Mouse (Mus musculus) forebrain, embryonic 15.5 days (tissue): ENCODE data around the gene Rhbdf1. TPM values are rescaled to one million over a fixed set of nuclear protein-coding genes. Genes with fewer than 3 reads are reported as not detected.

ENCODE experiments used
- ATAC-seq: fragments of 200-750 bp; cut with Nextera tagmentation; replicated peaks from 2 replicates; pipeline ENCODE4 v1.8.0; 2017; ENCODE audit warnings: mild to moderate bottlenecking, moderate TSS enrichment, moderate library complexity
- H3K27ac ChIP-seq: fragments of 300-500 bp; sonication (generic); replicated peaks from 2 replicates; pipeline ENCODE4 v1.5.1; 2015; ENCODE audit warnings: mild to moderate bottlenecking, inconsistent platforms
- H3K27me3 ChIP-seq: fragments of 300-500 bp; sonication (generic); 2 replicates; pipeline ENCODE4 v1.6.1; 2015; ENCODE audit warnings: inconsistent platforms
- H3K36me3 ChIP-seq: fragments of 300-500 bp; sonication (generic); 2 replicates; pipeline ENCODE4 v1.6.1; 2015; ENCODE audit warnings: mild to moderate bottlenecking, inconsistent platforms
- H3K4me1 ChIP-seq: fragments of 300-500 bp; sonication (generic); 2 replicates; pipeline ENCODE4 v1.6.1; 2015; ENCODE audit warnings: inconsistent platforms
- H3K4me2 ChIP-seq: fragments of 300-500 bp; sonication (generic); replicated peaks from 2 replicates; pipeline ENCODE4 v1.6.1; 2015; ENCODE audit warnings: mild to moderate bottlenecking, inconsistent platforms
- H3K4me3 ChIP-seq: fragments of 300-500 bp; sonication (generic); 2 replicates; pipeline ENCODE4 v1.5.1; 2015; ENCODE audit warnings: mild to moderate bottlenecking, inconsistent platforms
- H3K9ac ChIP-seq: fragments of 300-500 bp; sonication (generic); replicated peaks from 2 replicates; pipeline ENCODE4 v1.6.1; 2015; ENCODE audit warnings: mild to moderate bottlenecking, inconsistent platforms
- H3K9me3 ChIP-seq: fragments of 300-500 bp; sonication (generic); 2 replicates; pipeline ENCODE4 v1.6.1; 2016; ENCODE audit warnings: inconsistent platforms
- WGBS: fragments of 180-500 bp; shearing (Covaris S2); methylation state at CpG from one replicate; pipeline ENCODE4 v1.1.7; 2015; ENCODE audit warnings: mixed read lengths; 5-methylcytosine and 5-hydroxymethylcytosine counted together
- polyA plus RNA-seq: library from polyadenylated mRNA; unstranded; fragments of >200 nt; fragmentation: Nextera tagmentation; extraction: Ambion mirVana; gene quantifications from 2 replicates; pipeline ENCODE4 v1.2.1, GENCODE M21; 2015

Gene Rhbdf1
- polyA plus RNA-seq, 1 experiment from 2014 or later: 16.7 TPM

DNA sequence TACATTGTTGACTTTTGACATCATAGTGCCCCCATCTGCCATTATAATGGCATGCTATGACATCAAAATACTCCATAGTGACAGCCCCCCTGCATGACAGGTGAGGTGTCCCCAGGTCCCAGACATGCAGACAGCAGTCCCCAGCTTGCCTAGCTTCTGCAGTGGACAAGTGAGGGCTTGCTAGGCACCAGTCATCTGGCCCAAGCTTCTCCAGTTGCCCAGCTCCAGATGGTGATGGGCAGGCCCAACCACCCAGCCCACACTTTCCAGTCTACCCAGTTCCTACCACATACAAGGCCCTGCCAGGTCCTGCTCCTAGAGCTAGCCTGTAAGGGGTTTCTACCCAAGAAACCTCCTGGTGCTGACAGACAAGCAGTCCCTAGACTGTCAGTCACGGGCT is 43.6 kb downstream of the Rhbdf1 start:
- H3K4me1 ChIP-seq: 0 out of 2 replicates have a peak, but pooled peaks cover 7% of the 10 kb centered on the region
- no peaks in the 10 kb centered on the region; the same call in 1 of the 2 replicates for H3K27me3 ChIP-seq
- H3K9me3 ChIP-seq: no peaks in the 10 kb centered on the region
- H3K27ac ChIP-seq: no peak overlapping the region
- H3K4me3 ChIP-seq: no peak overlapping the region
- WGBS: 78% methylated on average over 1 of the region's 1 CpGs
- ATAC-seq: no peak
- no peaks in the 10 kb centered on the region for H3K36me3 ChIP-seq
- H3K4me2 ChIP-seq: no peak overlapping the region
- no peak overlapping the region for H3K9ac ChIP-seq

DNA sequence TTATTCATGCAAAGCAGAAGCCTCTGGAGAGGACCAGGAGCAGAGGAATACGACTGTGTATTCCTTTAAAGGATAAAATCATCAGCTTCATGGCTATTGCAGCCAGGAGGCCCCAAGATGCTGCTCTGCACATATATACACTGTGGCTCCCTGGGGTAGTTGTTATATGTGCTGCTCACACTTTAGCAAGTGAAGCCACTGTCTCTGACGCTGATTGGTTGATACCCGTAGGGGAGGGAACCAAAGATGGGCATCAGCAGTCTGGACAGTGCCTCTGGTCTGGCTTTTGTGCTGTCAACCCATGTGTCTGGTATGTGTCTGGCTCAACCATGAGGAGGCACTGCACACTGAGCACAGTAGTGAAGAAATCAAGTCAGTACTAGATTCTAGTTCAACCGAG is 55.4 kb downstream of the Rhbdf1 start:
- Histone ChIP-seq H3K27ac (no peak overlapping the region), H3K9me3 (no peaks in the 10 kb centered on the region), H3K4me2 (no peak overlapping the region), H3K9ac (no peak overlapping the region), H3K27me3 (no peaks in the 10 kb centered on the region), H3K4me3 (no peak overlapping the region), H3K36me3 (no peaks in the 10 kb centered on the region), H3K4me1 (peaks cover 9% of the 10 kb centered on the region)
- ATAC-seq: no peak
- 85% methylated on average over 4 of the region's 4 CpGs for WGBS

DNA sequence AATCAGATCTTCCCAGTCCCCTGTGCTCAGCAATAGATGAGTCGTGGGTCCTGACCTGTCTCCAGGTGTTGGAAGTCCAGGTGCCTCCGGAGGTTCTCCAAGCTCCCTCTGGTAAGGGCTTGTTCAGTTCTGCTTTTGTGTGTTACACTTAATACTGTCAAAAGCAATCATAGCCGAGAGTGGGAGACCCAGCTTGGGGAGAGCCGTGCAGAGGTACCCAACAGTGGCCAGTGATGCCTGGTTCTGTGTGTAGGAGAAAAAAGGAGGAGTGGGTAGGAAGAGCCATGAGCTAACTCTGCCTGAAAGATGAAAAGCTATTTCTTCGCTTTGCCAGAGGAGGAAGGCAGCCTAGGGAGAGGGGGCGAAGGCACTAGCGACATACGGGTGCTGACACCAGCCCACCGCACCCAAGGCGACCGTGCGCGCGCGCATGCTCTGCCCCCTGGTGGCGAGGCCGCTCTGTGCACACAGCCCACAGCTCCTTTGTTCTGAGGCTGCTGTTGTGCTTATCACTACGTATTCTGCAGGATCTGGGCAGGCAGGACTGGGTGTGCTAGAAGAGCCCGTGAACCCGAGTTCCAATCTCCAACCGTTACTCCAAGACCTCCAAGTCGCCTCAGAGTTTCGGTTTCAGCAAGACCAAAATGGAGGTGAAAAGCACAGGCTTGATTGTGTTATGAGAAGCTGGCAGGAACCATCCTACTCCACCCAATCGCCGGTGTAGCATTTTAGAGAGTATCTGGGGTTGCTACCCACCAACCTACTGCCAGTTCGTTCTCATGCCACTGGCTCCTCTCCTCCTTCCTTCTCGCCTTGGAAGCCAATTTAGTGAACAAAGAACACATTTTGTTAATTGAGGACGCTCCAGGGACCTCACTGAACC is 59.9 kb downstream of the Rhbdf1 start:
- H3K9me3 ChIP-seq: no peaks in the 10 kb centered on the region
- peaks cover 51% of the 10 kb centered on the region for H3K4me1 ChIP-seq
- no peaks in the 10 kb centered on the region for H3K27me3 ChIP-seq
- H3K27ac ChIP-seq: peak overlapping the region; percentile 98
- peak overlapping the region; percentile 42 for H3K4me2 ChIP-seq
- H3K4me3 ChIP-seq: peak overlapping the region; percentile 25
- no peaks in the 10 kb centered on the region for H3K36me3 ChIP-seq
- 10% methylated on average over 28 of the region's 28 CpGs for WGBS
- H3K9ac ChIP-seq: peak overlapping the region; percentile 43
- peak; percentile 83 for ATAC-seq

DNA sequence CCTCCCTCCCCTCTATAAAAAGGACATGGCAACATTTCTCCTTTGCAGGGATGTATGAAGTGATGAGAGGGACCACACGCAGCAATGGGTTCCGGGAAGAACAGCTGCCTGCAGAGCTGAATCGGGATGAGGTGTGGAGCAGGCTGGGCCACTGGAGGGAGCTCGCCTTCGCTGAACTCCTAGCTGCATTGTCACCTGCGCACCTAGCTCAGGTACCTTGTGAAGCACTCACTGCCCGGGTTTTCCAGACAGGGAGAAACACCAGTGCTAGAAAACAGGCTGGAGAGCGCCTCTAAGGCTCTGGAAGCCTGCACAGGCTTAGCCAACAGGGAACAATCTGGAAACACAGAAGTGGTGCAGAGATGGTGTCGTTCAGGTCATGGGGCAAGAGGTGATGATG is 60.6 kb downstream of the Rhbdf1 start:
- no peak for ATAC-seq
- no peaks in the 10 kb centered on the region for H3K27me3 ChIP-seq
- peak overlapping the region; percentile 43 for H3K9ac ChIP-seq
- peak overlapping the region; percentile 42 for H3K4me2 ChIP-seq
- H3K36me3 ChIP-seq: no peaks in the 10 kb centered on the region
- 11% methylated on average over 9 of the region's 9 CpGs for WGBS
- H3K4me3 ChIP-seq: peak overlapping the region; percentile 25
- H3K9me3 ChIP-seq: no peaks in the 10 kb centered on the region
- peaks cover 57% of the 10 kb centered on the region for H3K4me1 ChIP-seq
- peak overlapping the region; percentile 98 for H3K27ac ChIP-seq

DNA sequence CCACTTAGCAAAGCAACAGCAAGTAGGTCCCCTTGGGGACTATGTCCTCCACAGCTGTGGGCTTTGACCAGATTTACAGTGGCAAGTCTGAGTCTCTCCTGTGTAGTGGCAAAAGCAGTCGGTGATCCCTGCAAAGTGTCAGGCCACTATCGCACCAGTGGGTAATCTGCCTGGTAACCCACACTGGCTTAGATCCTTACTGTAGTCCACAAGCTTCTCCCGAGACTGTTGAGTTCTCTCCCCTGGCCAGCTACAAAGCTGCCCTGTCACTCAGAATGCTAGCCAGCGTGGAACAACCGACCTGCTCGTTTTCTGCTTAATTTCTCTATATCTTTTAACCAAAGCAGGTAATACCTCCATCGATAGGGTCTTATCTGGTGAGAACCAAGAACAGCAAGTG is 61.8 kb downstream of the Rhbdf1 start:
- Histone ChIP-seq H3K9ac (no peak overlapping the region), H3K4me3 (no peak overlapping the region), H3K9me3 (no peaks in the 10 kb centered on the region), H3K36me3 (no peaks in the 10 kb centered on the region), H3K4me1 (peaks cover 65% of the 10 kb centered on the region), H3K27ac (peak overlapping the region; percentile 98), H3K27me3 (no peaks in the 10 kb centered on the region), H3K4me2 (no peak overlapping the region)
- ATAC-seq: no peak
- WGBS: 69% methylated on average over 7 of the region's 7 CpGs

Other genes with a start within 250 kb of the Rhbdf1 start
- gene Nsg2, start 221.8 kb downstream of the Rhbdf1 start, polyA plus RNA-seq: 677 and 717 TPM in 2 replicates
- not detected in 2 replicates for gene Il9r, start 22.0 kb downstream of the Rhbdf1 start, polyA plus RNA-seq
- gene Snrnp25, start 16.9 kb downstream of the Rhbdf1 start, polyA plus RNA-seq: 51.8 and 54.2 TPM in 2 replicates
- 33.5 and 33.8 TPM in 2 replicates for gene Mpg, start 4.2 kb upstream of the Rhbdf1 start, polyA plus RNA-seq
- 50.9 and 51.4 TPM in 2 replicates for gene Nprl3, start 45.4 kb upstream of the Rhbdf1 start, polyA plus RNA-seq
- gene Hba-x, start 54.1 kb upstream of the Rhbdf1 start, polyA plus RNA-seq: 24.0 and 37.2 TPM in 2 replicates
- gene Hba-a1, start 61.2 kb upstream of the Rhbdf1 start, polyA plus RNA-seq: 2,103 and 2,256 TPM in 2 replicates
- gene Hbq1b, start 64.7 kb upstream of the Rhbdf1 start, polyA plus RNA-seq: 1.6 and 2.5 TPM in 2 replicates
- gene Hba-a2, start 74.2 kb upstream of the Rhbdf1 start, polyA plus RNA-seq: 5,603 and 5,963 TPM in 2 replicates
- 0.69 and 1.1 TPM in 2 replicates for gene Hbq1a, start 77.8 kb upstream of the Rhbdf1 start, polyA plus RNA-seq
- gene Sh3pxd2b, start 125.5 kb upstream of the Rhbdf1 start, polyA plus RNA-seq: 17.3 and 18.0 TPM in 2 replicates
- 65.0 and 65.5 TPM in 2 replicates for gene Ubtd2, start 233.1 kb upstream of the Rhbdf1 start, polyA plus RNA-seq